Mouse (Mus musculus) embryonic fibroblast, embryonic 13.5 days (primary cell): Measurements from ENCODE around the gene Gm13057. TPM values are rescaled to one million over a fixed set of nuclear protein-coding genes. Genes with fewer than 3 reads are reported as not detected.
"Not testable (repeated sequence)": the region's sequence is repeated elsewhere in the genome, so short reads cannot be mapped to it uniquely, and the experiment has no call there.

ENCODE experiments used
- H3K27ac ChIP-seq: 2 replicates; pipeline ENCODE4 v1.5.1; 2012; ENCODE audit warnings: low read length, control low read depth, inconsistent platforms; ENCODE audit not compliant: insufficient read depth
- H3K4me1 ChIP-seq: 2 replicates; pipeline ENCODE4 v1.6.1; 2011; ENCODE audit warnings: low read length; ENCODE audit not compliant: control insufficient read depth, insufficient read depth
- H3K4me3 ChIP-seq: 2 replicates; pipeline ENCODE4 v1.5.1; 2011; ENCODE audit warnings: mild to moderate bottlenecking, control low read depth, low read length; ENCODE audit not compliant: insufficient read depth
- CTCF ChIP-seq: IDR thresholded peaks from 2 replicates; pipeline ENCODE4 v1.5.1; 2011; ENCODE audit warnings: mild to moderate bottlenecking, control low read depth, low read length, moderate library complexity, borderline replicate concordance; ENCODE audit not compliant: insufficient read depth
- POLR2A ChIP-seq: IDR thresholded peaks from 2 replicates; pipeline ENCODE4 v1.6.1; 2011; ENCODE audit warnings: low read depth, mild to moderate bottlenecking, control low read depth, low read length, moderate library complexity
- polyA plus RNA-seq: library from polyadenylated mRNA; stranded (reverse); fragments of >200 nt; gene quantifications from 2 replicates; pipeline ENCODE4 v1.2.4, GENCODE M21; 2011; ENCODE audit warnings: low read depth; ENCODE audit not compliant: missing spikeins, insufficient read length

Gene Gm13057
- polyA plus RNA-seq, result not detected in 2 replicates

GRCm38 (mm10) chr4:143551400-143551799, at the start of gene Gm13057, which contains the start of gene BC080695:
TSS of gene Gm13057 (plus strand) at chr4:143551709.
TSS of gene BC080695 (plus strand) at chr4:143551700.
- H3K4me3 ChIP-seq, H3K4me1 ChIP-seq, H3K27ac ChIP-seq: not testable (repeated sequence)

DNA sequence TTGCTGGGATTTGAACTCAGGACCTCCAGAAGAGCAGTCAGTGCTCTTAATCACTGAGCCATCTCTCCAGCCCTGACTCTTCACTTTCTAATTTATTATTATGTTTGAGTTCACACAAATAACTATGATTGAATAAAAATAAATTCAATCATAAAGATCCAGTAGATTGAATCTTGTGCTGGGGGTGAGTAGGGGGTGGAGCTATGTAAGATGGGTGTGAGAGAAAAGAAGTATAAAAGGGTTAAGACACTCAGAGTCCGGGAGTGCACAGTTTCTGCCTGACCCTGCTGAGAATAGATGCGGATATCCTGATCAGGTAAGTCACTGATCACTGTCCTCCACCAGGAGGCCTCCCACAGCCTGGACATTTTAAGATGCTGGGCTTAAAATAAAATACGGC, 40.5 kb upstream of the Gm13057 start, which contains the start of gene Gm13043:
Gene Gm13043, plus strand, starts transcription at position 301 of the 400 bp plus-strand sequence.
- Histone ChIP-seq H3K27ac (no peak within 1 kb of the TSS), H3K4me3 (no peak within 1 kb of the TSS), H3K4me1 (no peaks in the 10 kb centered on the region)
- TF ChIP-seq CTCF (no peak), POLR2A (no peak)

DNA sequence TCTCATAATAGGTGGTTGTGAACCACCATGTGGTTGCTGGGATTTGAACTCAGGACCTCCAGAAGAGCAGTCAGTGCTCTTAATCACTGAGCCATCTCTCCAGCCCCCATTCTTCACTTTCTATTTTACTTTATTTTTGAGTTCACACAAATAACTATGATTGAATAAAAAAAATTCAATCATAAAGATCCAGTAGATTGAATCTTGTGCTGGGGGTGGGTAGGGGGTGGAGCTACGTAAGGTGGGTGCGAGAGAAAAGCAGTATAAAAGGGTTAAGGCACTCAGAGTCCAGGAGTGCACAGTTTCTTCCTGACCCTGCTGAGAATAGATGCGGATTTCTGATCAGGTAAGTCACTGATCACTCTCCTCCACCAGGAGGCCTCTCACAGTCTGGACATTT, 15.9 kb upstream of the Gm13057 start, which contains the start of gene Gm13040:
Gene Gm13040, plus strand, starts transcription at position 301 of the 400 bp plus-strand sequence.
- not testable (repeated sequence) for H3K4me3 ChIP-seq, H3K27ac ChIP-seq, H3K4me1 ChIP-seq

Other genes starting within 250 kb of the Gm13057 start
- not detected in 2 replicates for gene Lrrc38, start 202.0 kb upstream of the Gm13057 start, polyA plus RNA-seq
- not detected in 2 replicates for gene Pramel1, start 157.3 kb upstream of the Gm13057 start, polyA plus RNA-seq
- 22.9 and 25.8 TPM in 2 replicates for gene Pramef8, start 139.3 kb upstream of the Gm13057 start, polyA plus RNA-seq
- not detected in 2 replicates for gene Oog4, start 101.4 kb upstream of the Gm13057 start, polyA plus RNA-seq
- not detected in 2 replicates for gene Gm13043, start 40.4 kb upstream of the Gm13057 start, polyA plus RNA-seq
- gene Gm13040, start 15.8 kb upstream of the Gm13057 start, polyA plus RNA-seq, result not detected in 2 replicates
- gene BC080695, start within 50 bp of the Gm13057 start, polyA plus RNA-seq, result not detected in 2 replicates
- not detected in 2 replicates for gene Gm13083, start 63.3 kb downstream of the Gm13057 start, polyA plus RNA-seq
- gene Gm13088, start 105.5 kb downstream of the Gm13057 start, polyA plus RNA-seq, result not detected in 2 replicates
- gene Gm13089, start 151.0 kb downstream of the Gm13057 start, polyA plus RNA-seq, result not detected in 2 replicates
- gene Gm13078, start 167.7 kb downstream of the Gm13057 start, polyA plus RNA-seq, result not detected in 2 replicates
- gene Gm13023, start 237.6 kb downstream of the Gm13057 start, polyA plus RNA-seq, result not detected in 2 replicates